Mouse (Mus musculus) common myeloid progenitor, adult 5-6 weeks (primary cell): Measurements from ENCODE around the gene Bicral. TPM values are rescaled to one million over a fixed set of nuclear protein-coding genes. Genes with fewer than 3 reads are reported as not detected.

Experiments
- ATAC-seq: replicated peaks from 2 replicates; pipeline ENCODE4 v1.8.0; 2016; ENCODE audit warnings: low read depth, mild to moderate bottlenecking, moderate TSS enrichment, inconsistent platforms; ENCODE audit not compliant: poor library complexity, severe bottlenecking
- total RNA-seq: library from RNA; stranded (forward); fragments of 200-1000, 187-1606 nt; gene quantifications from 2 replicates; pipeline ENCODE4 v1.2.3, GENCODE M21; 2017

Bicral gene
- total RNA-seq: 43.2 and 55.4 TPM in 2 replicates

DNA sequence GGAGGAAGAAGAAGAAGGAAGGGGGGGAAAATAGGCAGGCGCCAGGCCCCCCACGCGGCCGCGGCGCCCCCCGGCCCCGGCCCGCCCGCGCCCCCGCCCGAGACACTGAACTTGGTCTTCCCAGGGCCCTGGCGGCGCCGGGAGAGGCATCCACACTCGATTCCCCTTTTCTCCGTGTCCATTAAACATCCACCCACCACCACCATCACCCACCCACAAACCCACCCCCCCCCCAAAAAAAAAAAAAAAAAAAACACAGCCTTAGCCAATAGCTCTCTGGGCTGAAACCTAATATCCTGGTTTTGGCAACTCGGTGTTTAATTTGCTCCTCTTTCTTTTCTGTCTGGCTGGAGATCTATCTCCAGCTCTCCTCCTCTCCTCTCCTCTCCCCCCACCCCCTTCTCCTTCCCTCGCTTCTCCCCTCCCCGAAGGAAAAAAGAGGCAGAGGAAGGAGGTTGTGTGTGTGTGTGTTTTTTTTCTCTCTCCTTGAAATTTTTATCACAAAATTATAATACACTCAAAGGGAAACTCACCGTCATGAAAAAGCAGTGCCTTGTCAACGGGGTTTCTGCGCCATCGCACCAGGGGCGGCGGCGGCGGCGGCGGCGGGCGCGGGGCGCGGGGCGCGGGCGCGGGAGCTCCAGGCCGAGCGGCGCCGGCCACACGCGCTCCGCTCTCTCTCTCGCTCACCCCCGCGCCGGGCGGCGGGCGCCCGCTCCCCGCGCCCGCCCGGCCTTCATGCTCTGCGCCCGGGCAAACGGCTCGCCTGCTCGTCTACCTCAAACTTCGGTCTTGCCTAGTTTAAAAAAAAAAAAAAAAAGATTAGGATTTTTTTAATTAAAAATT, at the start of gene Bicral:
TSS of gene Bicral (minus strand) at position 580 of the 846 bp plus-strand sequence.
- peak; percentile 43 for ATAC-seq

DNA sequence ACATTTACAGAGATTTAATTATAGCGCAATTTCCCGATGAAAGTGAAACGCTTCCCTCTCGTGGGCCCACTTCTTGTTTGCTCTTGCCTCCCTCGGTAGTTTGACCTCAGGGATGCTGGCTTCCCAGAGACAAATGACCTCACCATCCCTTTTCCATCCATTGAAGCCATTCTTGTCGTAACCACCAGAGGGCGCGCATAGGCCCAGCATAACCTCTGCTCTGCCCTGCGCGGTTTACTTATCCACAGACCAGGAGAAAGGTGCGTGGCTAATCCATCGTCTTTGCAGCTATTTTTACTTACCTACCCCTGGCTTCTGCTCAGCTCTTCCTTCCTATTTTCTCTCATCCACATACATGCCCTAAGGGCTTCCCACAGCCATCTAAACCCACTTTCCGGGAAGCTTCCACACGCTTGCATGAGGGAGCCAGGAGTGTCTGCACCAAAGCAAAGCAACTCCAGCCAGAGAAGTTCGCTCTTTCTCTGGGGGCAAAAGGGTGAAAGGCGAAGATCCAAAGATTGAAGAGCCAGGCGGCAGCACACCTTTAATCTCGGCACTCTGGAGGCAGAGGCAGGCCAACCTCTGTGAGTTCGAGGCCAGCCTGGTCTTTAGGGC, 45.7 kb upstream of the Bicral start:
- ATAC-seq: peak; percentile 96

DNA sequence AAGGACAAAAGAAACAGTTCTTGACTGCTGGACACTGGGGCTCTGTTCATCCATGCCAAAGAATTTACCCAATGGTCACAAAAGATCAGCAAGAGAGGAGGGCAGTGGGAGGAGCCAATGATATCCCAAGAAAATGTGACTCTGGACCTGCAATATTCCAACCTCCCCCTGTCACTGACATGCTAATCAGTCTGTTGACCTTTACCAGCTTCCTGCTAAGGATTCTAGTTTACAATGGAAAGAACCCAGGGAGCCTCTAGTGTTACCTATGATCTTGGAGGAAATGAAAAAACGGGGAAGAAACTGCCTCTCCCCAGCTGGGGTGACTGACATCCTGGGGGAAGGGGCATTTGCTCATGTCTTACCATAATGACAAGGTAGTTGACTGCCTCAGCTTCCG, 42.7 kb upstream of the Bicral start:
- no peak for ATAC-seq

DNA sequence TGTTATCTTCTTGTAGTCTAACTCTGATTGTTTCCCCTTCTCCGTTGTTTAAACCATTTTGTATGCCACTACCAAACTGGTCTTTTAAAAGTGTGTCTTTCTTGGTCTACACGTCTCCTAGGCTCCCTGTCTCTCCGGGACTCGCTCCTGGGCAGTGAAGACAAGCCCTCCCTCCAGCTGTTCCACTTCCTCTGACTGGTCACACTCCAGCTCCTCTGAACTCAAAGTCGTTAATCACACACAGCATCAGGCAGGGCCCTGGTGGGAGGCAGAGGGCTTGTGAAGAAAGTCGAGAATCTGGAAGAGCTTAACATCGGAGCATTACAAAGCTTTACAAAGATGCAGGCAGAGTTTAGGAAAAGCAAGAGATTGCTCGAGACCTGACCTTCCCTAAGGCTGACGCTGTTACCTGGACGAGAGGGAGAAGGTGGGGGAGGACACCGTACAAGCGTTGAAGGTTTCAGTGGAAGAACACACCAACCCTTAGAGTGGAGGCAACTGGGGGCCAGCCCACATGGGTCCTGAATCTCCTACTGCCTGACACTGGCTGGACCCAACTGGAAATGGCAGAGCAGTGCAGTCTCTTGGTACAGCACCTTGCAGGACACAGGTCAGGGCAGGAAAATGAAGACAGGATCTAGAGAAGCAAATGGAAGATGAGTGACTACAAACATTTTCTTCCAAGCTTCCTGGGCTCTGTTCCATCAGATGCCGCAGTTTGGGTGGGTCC, 39.1 kb upstream of the Bicral start:
- ATAC-seq: no peak

DNA sequence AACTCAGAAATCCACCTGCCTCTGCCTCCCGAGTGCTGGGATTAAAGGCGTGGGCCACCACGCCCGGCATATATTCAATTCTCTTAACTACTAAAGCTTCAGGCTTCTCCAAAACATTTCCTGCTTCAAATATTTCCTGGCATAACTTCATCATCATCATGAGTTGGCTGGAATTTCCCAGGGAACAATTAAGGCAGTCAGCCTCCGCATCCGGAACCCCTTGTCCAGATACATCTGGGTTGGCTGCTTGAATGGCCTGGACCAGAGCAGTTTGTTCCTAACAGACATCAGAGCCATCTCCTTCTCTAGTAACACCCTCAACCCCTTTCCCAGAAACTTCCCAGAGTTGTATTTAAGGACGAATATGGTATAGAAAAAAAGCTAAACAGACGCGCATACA, 37.1 kb upstream of the Bicral start:
- ATAC-seq: no peak

GRCm38 (mm10) chr17:46890843-46891594, 32.7 kb upstream of the Bicral start:
- no peak for ATAC-seq

DNA sequence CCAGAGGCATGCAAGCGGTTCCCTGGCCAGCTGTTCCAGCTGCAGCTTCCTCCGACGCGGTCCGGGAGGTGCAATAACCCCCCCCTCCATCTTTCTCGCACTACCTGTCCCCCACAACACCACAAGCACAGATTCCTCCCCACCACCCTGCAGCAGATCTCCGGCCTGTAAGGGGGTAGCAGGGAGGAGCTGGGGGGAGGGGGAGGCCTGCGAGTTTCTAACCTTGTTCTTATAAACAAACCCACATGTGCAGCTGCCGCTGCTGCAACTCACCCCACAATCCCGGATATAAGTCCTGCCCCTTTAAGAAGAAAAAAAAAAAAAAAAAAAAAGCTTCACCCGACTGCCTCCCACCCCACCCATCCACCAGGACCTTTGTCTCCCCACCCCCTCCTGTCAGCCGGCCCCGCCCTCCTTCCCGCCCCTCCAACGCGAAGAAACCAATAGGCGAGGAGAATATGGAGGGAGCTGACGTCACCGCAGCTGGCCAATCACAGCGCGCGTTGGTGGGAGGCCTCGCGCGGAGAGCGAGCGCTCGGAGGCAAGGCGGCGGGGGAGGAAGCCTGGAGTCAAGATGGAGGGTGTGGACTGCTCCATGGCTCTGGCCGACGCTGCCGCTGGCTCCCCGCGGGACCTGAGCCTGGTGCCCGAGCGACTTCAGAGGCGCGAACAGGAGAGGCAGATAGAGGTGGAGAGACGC, 32.0 kb upstream of the Bicral start, which contains the start of gene Tbcc:
TSS of gene Tbcc (plus strand) at position 569 of the 700 bp plus-strand sequence.
- peak; percentile 86 for ATAC-seq

- ATAC-seq: peak; percentile 26
Measured at GRCm38 (mm10) chr17:46889450-46890084, 31.3 kb upstream of the Bicral start.

- no peak for ATAC-seq
Measured at GRCm38 (mm10) chr17:46888511-46889212, 30.4 kb upstream of the Bicral start.

- no peak for ATAC-seq
Measured at GRCm38 (mm10) chr17:46885910-46886643, 27.8 kb upstream of the Bicral start.

GRCm38 (mm10) chr17:46885218-46885909, 27.1 kb upstream of the Bicral start:
- ATAC-seq: no peak

GRCm38 (mm10) chr17:46884766-46885165, 26.5 kb upstream of the Bicral start:
- ATAC-seq: no peak

DNA sequence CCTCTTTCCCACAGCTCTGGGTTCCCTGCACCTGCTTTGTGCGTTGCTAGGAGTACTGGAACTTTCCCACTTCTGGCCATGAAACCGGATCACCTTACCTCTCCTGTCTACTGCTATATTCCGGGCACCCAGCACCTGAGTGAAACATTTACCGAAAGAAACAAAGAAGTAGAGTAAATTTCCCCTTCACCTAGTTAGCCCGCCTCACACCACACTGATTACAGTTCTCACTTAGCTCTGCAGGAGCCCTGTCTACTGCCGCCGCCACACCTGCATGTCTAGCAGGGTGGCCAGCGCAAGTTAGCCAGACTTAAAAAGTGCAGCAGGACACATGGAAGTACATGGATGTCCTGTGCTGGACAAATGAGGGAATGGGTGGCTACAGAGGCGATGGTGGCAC, 24.8 kb upstream of the Bicral start:
- no peak for ATAC-seq

DNA sequence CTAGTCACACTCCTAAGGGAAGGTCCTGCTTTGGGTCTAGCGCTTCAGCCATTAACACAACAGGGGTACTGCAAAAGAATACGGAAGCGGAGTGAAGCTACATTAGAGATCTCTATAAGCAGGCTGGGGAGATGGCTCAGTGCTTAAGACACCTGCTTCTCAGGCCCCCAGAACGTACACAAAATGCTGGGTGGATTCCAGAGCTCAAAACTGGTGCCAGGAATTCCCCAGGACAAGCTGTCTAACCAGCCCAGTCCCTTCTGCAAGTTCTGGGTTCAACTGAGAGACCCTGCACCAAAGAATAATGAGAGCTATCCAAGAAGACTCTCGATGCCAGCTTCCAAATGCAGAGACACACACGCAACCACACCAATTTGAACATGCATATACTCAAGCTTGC, 23.4 kb upstream of the Bicral start:
- ATAC-seq: no peak

- ATAC-seq: no peak
Measured at GRCm38 (mm10) chr17:46880322-46880721, 22.0 kb upstream of the Bicral start.

DNA sequence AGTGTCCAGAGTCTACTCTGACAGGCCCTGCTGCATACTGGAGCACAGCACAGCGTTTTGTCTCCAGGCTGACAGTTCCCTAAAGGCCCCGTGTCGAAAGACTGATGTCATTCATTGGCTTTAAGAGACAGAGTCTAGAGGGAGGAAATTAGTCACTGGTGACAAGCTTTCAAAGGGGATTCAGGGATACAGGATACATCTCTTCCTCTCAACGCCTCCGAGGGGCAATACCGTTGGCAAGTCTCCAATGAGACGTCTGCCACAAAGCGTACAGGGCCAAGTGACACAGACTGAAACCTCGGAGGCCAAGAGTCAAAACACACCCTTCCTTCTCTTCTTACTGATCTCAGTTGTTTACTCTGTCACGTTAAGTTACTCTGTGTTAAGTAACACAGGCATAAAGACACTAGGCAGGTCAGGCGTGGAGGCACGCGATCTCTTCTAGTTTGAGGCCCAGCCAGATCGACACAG, 21.6 kb upstream of the Bicral start:
- peak; percentile 62 for ATAC-seq

DNA sequence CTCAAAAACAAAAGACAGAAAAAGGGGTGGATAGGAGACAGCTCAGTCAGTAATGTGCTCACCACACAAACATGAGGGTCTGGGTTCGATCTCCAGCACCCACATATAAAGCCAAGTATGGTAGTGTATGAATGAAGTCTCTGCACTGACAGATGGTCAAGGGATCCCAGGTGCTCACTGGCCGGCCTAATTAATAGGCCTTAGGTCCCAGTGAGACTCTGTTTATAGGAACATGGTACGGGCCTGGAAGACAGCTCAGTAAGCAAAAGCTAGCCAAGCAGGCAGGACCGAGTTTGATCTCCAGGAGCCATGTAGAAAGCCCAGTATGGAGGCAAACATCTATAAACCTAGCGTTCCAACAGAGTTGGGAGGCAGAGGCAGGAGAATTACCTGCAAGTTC, 18.8 kb upstream of the Bicral start:
- ATAC-seq: no peak
